Mouse (Mus musculus) myocyte (in vitro differentiated cells): ENCODE data around the gene Nedd1.

Experiments used
- MAX ChIP-seq: IDR thresholded peaks from one replicate; pipeline ENCODE4 v1.6.1; 2011; ENCODE audit warnings: low read depth, mild to moderate bottlenecking, control low read depth
- POLR2A ChIP-seq: IDR thresholded peaks from one replicate; pipeline ENCODE4 v1.6.1; 2011; ENCODE audit warnings: low read depth, mild to moderate bottlenecking, control low read depth, moderate library complexity; ENCODE audit not compliant: insufficient read length
- POLR2AphosphoS2 ChIP-seq: IDR thresholded peaks from one replicate; pipeline ENCODE4 v1.6.1; 2011; ENCODE audit warnings: low read depth, control low read depth; ENCODE audit not compliant: insufficient read length
- TCF12 ChIP-seq: IDR thresholded peaks from one replicate; pipeline ENCODE4 v1.6.1; 2011; ENCODE audit warnings: mild to moderate bottlenecking, control low read depth; ENCODE audit not compliant: poor library complexity, insufficient read depth, severe bottlenecking

DNA sequence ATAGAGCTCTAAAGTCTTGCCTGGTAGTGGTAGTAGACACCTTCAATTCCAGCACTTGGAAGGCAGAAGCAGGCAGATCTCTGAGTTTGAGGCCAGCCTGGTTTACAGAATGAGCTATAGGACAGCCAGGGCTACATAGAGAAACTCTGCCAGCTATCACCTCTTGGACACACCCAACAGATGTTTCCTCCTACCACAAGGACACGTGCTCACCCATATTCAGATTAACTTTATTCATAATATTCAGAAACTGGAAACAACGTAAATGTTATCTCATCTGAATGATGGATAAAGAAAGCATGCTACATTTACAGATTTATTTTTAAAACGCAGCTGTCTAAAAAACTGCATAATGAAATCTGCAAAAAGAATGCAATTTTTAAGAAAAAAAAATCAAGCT, 8.1 kb upstream of the Nedd1 start:
- TF ChIP-seq TCF12 (no peak), POLR2A (no peak), MAX (no peak), POLR2AphosphoS2 (no peak)
